Mouse (Mus musculus) limb, embryonic 14.5 days (tissue): ENCODE measurements around the gene Laptm5. TPM values are rescaled to one million over a fixed set of nuclear protein-coding genes. Genes with fewer than 3 reads are reported as not detected.
A peak's percentile ranks its signal among the peaks of the same experiment; 100 is the strongest.

Experiments
- ATAC-seq: fragments of 200-750 bp; cut with Nextera tagmentation; 2 replicates; pipeline ENCODE4 v1.8.0; 2017; ENCODE audit warnings: low read depth, moderate number of reproducible peaks, moderate TSS enrichment; ENCODE audit not compliant: low FRiP score
- DNase-seq: peaks from one replicate; pipeline ENCODE4 v3.0.0-alpha.2; 2015; ENCODE audit warnings: low spot score
- H3K27ac ChIP-seq: fragments of 300-500 bp; sonication (generic); replicated peaks from 2 replicates; pipeline ENCODE4 v1.5.1; 2014; ENCODE audit warnings: low read depth, mild to moderate bottlenecking, low read length, moderate library complexity, mixed read lengths
- H3K27me3 ChIP-seq: fragments of 300-500 bp; sonication (generic); 2 replicates; pipeline ENCODE4 v1.6.1; 2014; ENCODE audit warnings: low read length, mixed read lengths; ENCODE audit not compliant: control insufficient read depth, insufficient read depth
- H3K36me3 ChIP-seq: fragments of 300-500 bp; sonication (generic); 2 replicates; pipeline ENCODE4 v1.6.1; 2014; ENCODE audit warnings: mild to moderate bottlenecking, low read length, moderate library complexity, mixed read lengths; ENCODE audit not compliant: control insufficient read depth, insufficient read depth
- H3K4me1 ChIP-seq: fragments of 300-500 bp; sonication (generic); 2 replicates; pipeline ENCODE4 v1.6.1; 2014; ENCODE audit warnings: antibody characterized with exemption, low read length, mixed read lengths; ENCODE audit not compliant: control insufficient read depth, insufficient read depth
- H3K4me2 ChIP-seq: fragments of 300-500 bp; sonication (generic); replicated peaks from 2 replicates; pipeline ENCODE4 v1.6.1; 2014; ENCODE audit warnings: low read depth, mild to moderate bottlenecking, low read length, moderate library complexity; ENCODE audit not compliant: severe bottlenecking
- H3K4me3 ChIP-seq: fragments of 300-500 bp; sonication (generic); replicated peaks from 2 replicates; pipeline ENCODE4 v1.5.1; 2014; ENCODE audit warnings: low read length
- H3K9ac ChIP-seq: fragments of 300-500 bp; sonication (generic); 2 replicates; pipeline ENCODE4 v1.6.1; 2014; ENCODE audit warnings: mild to moderate bottlenecking, low read depth, low read length, moderate library complexity; ENCODE audit not compliant: severe bottlenecking
- H3K9me3 ChIP-seq: fragments of 300-500 bp; sonication (generic); 2 replicates; pipeline ENCODE4 v1.6.1; 2016; ENCODE audit warnings: low read length; ENCODE audit not compliant: control insufficient read depth
- POLR2A ChIP-seq: fragments of 200-500 bp; IDR thresholded peaks from 2 replicates; pipeline ENCODE4 v1.8.0; 2012; ENCODE audit warnings: inconsistent platforms, mild to moderate bottlenecking, moderate library complexity, borderline replicate concordance; ENCODE audit not compliant: insufficient read depth, insufficient read length; ENCODE audit errors: extremely low read depth
- WGBS: fragments of 180-500 bp; shearing (Covaris S2); extraction: QIAGEN DNeasy Blood & Tissue Kit; methylation state at CpG from one replicate; pipeline ENCODE4 v1.1.7; 2014; 5-methylcytosine and 5-hydroxymethylcytosine counted together
- polyA plus RNA-seq, 2 experiments: library from polyadenylated mRNA; depleted of rRNA in 1 of 2; stranded (reverse) in 1 of 2; unstranded in 1 of 2; fragments of >200 nt; fragmentation: Nextera tagmentation in 1 of 2; extraction: Ambion mirVana in 1 of 2; gene quantifications; 2 replicates each; pipeline versions ENCODE4 v1.2.1 to v1.2.3; 2012 to 2014

Gene Laptm5
- polyA plus RNA-seq, 2 experiments: 45.5 to 75.8 TPM

DNA sequence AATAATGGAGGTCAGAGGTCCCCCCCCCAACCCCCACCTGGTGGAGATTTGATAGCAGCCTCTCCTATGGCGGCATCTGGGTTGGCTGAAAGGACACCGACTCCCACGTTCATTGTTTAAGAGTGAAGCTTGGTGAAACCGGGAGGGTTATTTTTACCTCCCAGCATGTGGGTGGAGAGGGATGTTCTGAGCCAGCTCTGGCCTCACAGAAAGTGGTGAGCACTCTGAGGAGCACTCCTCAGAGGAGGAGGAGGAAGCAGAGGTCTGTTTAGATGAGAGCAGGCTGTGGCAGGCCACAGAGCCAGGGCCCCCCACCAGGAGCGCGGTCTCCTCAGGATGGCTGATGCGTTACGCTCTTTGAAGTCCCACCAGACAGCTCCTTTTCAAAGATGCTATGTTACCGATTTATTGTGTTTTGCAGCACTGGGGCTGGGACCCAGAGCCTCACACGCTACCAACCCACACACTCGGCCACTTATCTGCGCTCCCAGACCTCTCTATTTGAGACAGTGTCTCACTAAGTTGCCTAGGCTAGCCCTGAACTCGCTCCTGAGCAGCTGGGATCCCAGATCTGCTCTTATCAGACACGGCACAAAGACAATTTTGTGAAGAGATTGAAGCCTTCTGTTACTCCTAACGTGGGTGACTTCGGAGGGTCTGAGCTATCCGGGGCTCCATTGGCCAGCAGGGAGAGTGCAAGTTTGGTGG lies 3.6 kb upstream of the Laptm5 start:
- Histone ChIP-seq H3K27me3 (no peaks in the 10 kb centered on the region), H3K4me1 (peaks cover 32% of the 10 kb centered on the region), H3K9ac (no peak overlapping the region), H3K36me3 (no peaks in the 10 kb centered on the region), H3K4me3 (no peak overlapping the region), H3K9me3 (no peaks in the 10 kb centered on the region), H3K4me2 (no peak overlapping the region), H3K27ac (no peak overlapping the region)
- ATAC-seq: no peak
- DNase-seq: no peak
- 55% methylated on average over 17 of the region's 17 CpGs for WGBS
- TF ChIP-seq POLR2A: no peak

DNA sequence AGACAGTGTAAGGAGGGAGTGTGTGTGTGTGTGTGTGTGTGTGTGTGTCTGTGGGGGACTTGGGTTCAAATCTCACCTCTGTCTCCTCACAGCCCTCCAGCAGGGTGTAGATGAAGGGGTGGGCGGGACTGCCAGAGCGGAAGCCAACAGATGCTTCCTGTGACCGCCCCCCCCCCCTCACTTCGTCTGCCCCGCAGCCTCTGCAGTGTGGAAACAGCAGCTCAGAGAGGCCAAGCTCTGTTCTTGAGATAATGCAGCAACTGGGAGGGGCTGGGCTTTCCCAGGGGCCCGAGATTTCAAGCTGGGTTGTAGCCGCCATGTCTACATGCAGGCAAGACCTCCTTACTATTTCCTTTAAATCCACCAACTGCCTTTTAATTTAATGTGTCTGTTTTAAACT lies 2.3 kb upstream of the Laptm5 start:
- H3K4me1 ChIP-seq: peaks cover 29% of the 10 kb centered on the region
- no peak for ATAC-seq
- H3K36me3 ChIP-seq: no peaks in the 10 kb centered on the region
- no peak overlapping the region for H3K4me3 ChIP-seq
- H3K27ac ChIP-seq: no peak overlapping the region
- no peaks in the 10 kb centered on the region for H3K27me3 ChIP-seq
- WGBS: 21% methylated on average over 5 of the region's 7 CpGs
- H3K9me3 ChIP-seq: no peaks in the 10 kb centered on the region
- no peak overlapping the region for H3K4me2 ChIP-seq
- no peak for TF ChIP-seq POLR2A
- no peak for DNase-seq
- H3K9ac ChIP-seq: no peak overlapping the region

DNA sequence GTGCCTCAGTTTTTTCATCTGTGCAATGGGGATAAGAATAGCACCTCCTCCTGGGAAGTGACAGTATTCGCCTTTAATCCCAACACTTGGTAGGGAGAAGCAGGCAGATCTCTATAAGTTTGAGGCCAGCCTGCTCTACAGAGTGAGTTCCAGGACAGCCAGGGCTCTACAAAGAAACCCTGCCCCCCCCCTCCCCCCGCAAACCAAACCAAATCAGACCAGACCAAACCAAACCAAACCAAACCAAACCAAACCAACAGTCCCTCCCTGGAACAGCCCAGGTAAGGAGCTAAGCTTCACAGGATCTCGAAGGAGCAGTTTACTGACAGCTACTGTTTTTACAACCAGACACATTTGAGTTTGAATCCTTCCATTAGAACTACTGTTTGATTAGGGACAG lies 299 bp upstream of the Laptm5 start:
- TF ChIP-seq POLR2A: no peak
- Histone ChIP-seq H3K27ac (no peak overlapping the region), H3K4me2 (no peak overlapping the region), H3K4me1 (peaks cover 12% of the 10 kb centered on the region; the same call in 1 of the 2 replicates), H3K4me3 (no peak overlapping the region), H3K27me3 (no peaks in the 10 kb centered on the region), H3K36me3 (no peaks in the 10 kb centered on the region), H3K9ac (no peak overlapping the region), H3K9me3 (no peaks in the 10 kb centered on the region)
- 81% methylated on average over 3 of the region's 3 CpGs for WGBS
- DNase-seq (no peak), ATAC-seq (no peak)

DNA sequence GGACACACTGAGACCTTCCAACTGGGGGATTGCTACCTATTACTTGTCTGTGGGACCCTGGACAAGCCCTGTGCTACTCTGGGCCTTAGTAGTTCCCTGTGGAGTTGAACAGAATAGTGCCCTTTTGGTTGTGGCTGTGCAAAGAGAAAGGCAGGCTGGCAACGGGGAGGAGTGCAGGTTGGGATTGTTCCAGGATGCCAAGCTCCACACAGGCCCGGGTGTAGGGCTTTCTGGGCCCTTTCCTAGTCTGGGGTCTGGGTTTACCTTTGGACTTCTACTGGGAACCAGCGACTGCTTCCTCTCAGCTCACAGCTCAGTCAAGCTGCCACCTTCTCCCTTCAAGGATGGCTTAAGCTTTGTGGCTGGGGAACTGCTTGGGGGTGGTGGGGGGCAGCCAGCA lies 586 bp downstream of the Laptm5 start:
- H3K4me1 ChIP-seq: peaks cover 9% of the 10 kb centered on the region; the same call in 1 of the 2 replicates
- H3K4me2 ChIP-seq: no peak overlapping the region
- DNase-seq: no peak
- ATAC-seq: no peak
- WGBS: 79% methylated on average over 3 of the region's 3 CpGs
- TF ChIP-seq POLR2A: no peak
- no peak overlapping the region for H3K27ac ChIP-seq
- no peaks in the 10 kb centered on the region for H3K36me3 ChIP-seq
- no peaks in the 10 kb centered on the region for H3K27me3 ChIP-seq
- H3K9ac ChIP-seq: 0 out of 2 replicates have a peak overlapping the region, but pooled peaks have one; percentile 14
- no peak overlapping the region for H3K4me3 ChIP-seq
- no peaks in the 10 kb centered on the region for H3K9me3 ChIP-seq

DNA sequence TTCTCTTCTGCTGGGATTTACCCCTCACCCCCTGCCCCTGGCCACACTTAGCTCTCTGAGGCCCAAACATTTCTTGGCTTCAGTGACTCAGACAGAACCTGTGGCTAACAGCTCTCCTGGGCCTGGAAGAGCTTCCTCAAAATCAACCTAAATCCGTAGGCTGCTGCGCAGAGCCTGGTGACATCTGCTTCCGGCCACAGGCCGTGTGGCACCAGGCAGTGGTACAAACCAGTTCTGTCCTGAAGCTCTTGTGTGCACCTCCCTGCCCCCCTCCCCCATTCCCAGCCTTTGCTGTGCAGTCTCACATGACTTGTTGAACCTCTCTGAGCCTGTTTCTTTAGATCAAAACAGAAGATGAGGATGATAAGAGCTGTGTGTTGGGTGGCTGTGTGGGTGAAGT lies 1.1 kb downstream of the Laptm5 start:
- no peak overlapping the region for H3K27ac ChIP-seq
- no peak for DNase-seq
- H3K27me3 ChIP-seq: no peaks in the 10 kb centered on the region
- H3K4me3 ChIP-seq: no peak overlapping the region
- no peak overlapping the region for H3K4me2 ChIP-seq
- WGBS: 88% methylated on average over 4 of the region's 4 CpGs
- H3K4me1 ChIP-seq: peaks cover 9% of the 10 kb centered on the region; the same call in 1 of the 2 replicates
- ATAC-seq: no peak
- H3K36me3 ChIP-seq: no peaks in the 10 kb centered on the region
- no peak for TF ChIP-seq POLR2A
- H3K9me3 ChIP-seq: no peaks in the 10 kb centered on the region
- no peak overlapping the region for H3K9ac ChIP-seq
